Mouse (Mus musculus): ENCODE data around the gene Dnpep. TPM values are rescaled to one million over a fixed set of nuclear protein-coding genes. Genes with fewer than 3 reads are reported as not detected.

Gene Dnpep
- total RNA-seq, 2 experiments from 2014 or later, result 49.1 to 50.0 TPM

GRCm38 (mm10) chr1:75345036-75345935 lies 27.5 kb upstream of the Dnpep start:
- no peak overlapping the region for H3K4me3 ChIP-seq
- TF ChIP-seq CTCF (conservative IDR thresholded peaks at IDR 0.05), result no peak
- H3K27ac ChIP-seq, result no peak overlapping the region
- DNase-seq (ENCODE audit: low spot score in 2 of 2), result no peak

- DNase-seq (ENCODE audit: low spot score in 2 of 2), result no peak
- Histone ChIP-seq H3K27ac (no peak overlapping the region), H3K4me3 (no peak overlapping the region)
- TF ChIP-seq CTCF (conservative IDR thresholded peaks at IDR 0.05), result no peak
Observed at GRCm38 (mm10) chr1:75344291-75345035, 26.7 kb upstream of the Dnpep start.

GRCm38 (mm10) chr1:75342874-75343416 lies 25.2 kb upstream of the Dnpep start:
- peak; percentile 79 to 81 for DNase-seq (ENCODE audit: low spot score in 2 of 2)
- Histone ChIP-seq H3K4me3 (no peak overlapping the region), H3K27ac (no peak overlapping the region)
- peak; percentile 97 for TF ChIP-seq CTCF (conservative IDR thresholded peaks at IDR 0.05)

GRCm38 (mm10) chr1:75340519-75340918 lies 22.7 kb upstream of the Dnpep start:
- no peak for TF ChIP-seq CTCF (conservative IDR thresholded peaks at IDR 0.05)
- H3K4me3 ChIP-seq, result no peak overlapping the region
- H3K27ac ChIP-seq, result no peak overlapping the region
- DNase-seq (ENCODE audit: low spot score in 2 of 2), result no peak

GRCm38 (mm10) chr1:75339337-75339736 lies 21.5 kb upstream of the Dnpep start:
- peak; percentile 29 to 57 for DNase-seq (ENCODE audit: low spot score in 2 of 2)
- Histone ChIP-seq H3K4me3 (no peak overlapping the region), H3K27ac (peak overlapping the region; percentile 57; the same call in 1 of the 2 replicates)
- no peak for TF ChIP-seq CTCF (conservative IDR thresholded peaks at IDR 0.05)

- no peak overlapping the region for H3K4me3 ChIP-seq
- no peak for TF ChIP-seq CTCF (conservative IDR thresholded peaks at IDR 0.05)
- no peak for DNase-seq (ENCODE audit: low spot score in 2 of 2)
- peak overlapping the region; percentile 6; the same call in 1 of the 2 replicates for H3K27ac ChIP-seq
Observed at GRCm38 (mm10) chr1:75338091-75338694, 20.4 kb upstream of the Dnpep start.

GRCm38 (mm10) chr1:75337097-75337496 lies 19.3 kb upstream of the Dnpep start:
- no peak overlapping the region for H3K4me3 ChIP-seq
- no peak for TF ChIP-seq CTCF (conservative IDR thresholded peaks at IDR 0.05)
- no peak for DNase-seq (ENCODE audit: low spot score in 2 of 2)
- no peak overlapping the region for H3K27ac ChIP-seq

GRCm38 (mm10) chr1:75336461-75336860 lies 18.7 kb upstream of the Dnpep start:
- TF ChIP-seq CTCF (conservative IDR thresholded peaks at IDR 0.05), result no peak
- Histone ChIP-seq H3K27ac (no peak overlapping the region), H3K4me3 (no peak overlapping the region)
- no peak for DNase-seq (ENCODE audit: low spot score in 2 of 2)

GRCm38 (mm10) chr1:75331271-75331670 lies 13.5 kb upstream of the Dnpep start:
- no peak for DNase-seq (ENCODE audit: low spot score in 2 of 2)
- Histone ChIP-seq H3K4me3 (no peak overlapping the region), H3K27ac (no peak overlapping the region)
- no peak for TF ChIP-seq CTCF (conservative IDR thresholded peaks at IDR 0.05)

- TF ChIP-seq CTCF (conservative IDR thresholded peaks at IDR 0.05), result peak; percentile 25
- Histone ChIP-seq H3K27ac (no peak overlapping the region), H3K4me3 (no peak overlapping the region)
- no peak for DNase-seq (ENCODE audit: low spot score in 2 of 2)
Observed at GRCm38 (mm10) chr1:75327461-75327860, 9.7 kb upstream of the Dnpep start.

- DNase-seq (ENCODE audit: low spot score in 2 of 2), result no peak
- TF ChIP-seq CTCF (conservative IDR thresholded peaks at IDR 0.05), result no peak
- Histone ChIP-seq H3K27ac (no peak overlapping the region), H3K4me3 (no peak overlapping the region)
Observed at GRCm38 (mm10) chr1:75319166-75319565, 1.4 kb upstream of the Dnpep start.

- Histone ChIP-seq H3K27ac (no peak overlapping the region), H3K4me3 (no peak overlapping the region)
- no peak for TF ChIP-seq CTCF (conservative IDR thresholded peaks at IDR 0.05)
- no peak for DNase-seq (ENCODE audit: low spot score in 2 of 2)
Observed at GRCm38 (mm10) chr1:75318736-75319135, 946 bp upstream of the Dnpep start.

- no peak for TF ChIP-seq CTCF (conservative IDR thresholded peaks at IDR 0.05)
- no peak for DNase-seq (ENCODE audit: low spot score in 2 of 2)
- Histone ChIP-seq H3K27ac (peak overlapping the region; percentile 85), H3K4me3 (peak overlapping the region; percentile 42)
Observed at GRCm38 (mm10) chr1:75318301-75318700, 511 bp upstream of the Dnpep start.
